In genomic region chr2:166563890-166564289, GRCm38 (mm10) we compare ENCODE assay signal across 8 mouse cellular contexts.
DNase-seq lines count a peak whose midpoint lies in the region; ATAC-seq and TF ChIP-seq lines count a peak whose summit lies in the region.

No protein-coding gene starts in this region.

- no peak overlapping the region for H3K27ac ChIP-seq in CH12.LX (ENCODE audit: insufficient read depth, low read depth)
- H3K27ac ChIP-seq in forebrain, embryonic 14.5 days (ENCODE audit: low read depth, low read length), result no peak overlapping the region
- no peak overlapping the region for H3K27ac ChIP-seq in neural tube, embryonic 15.5 days (replicated peaks)
- H3K27ac ChIP-seq in testis, adult 2 months (ENCODE audit: control insufficient read depth, insufficient read depth, low read depth, low read length), result no peak overlapping the region

- dilution Hi-C loops in CH12.LX (cut with MboI; ENCODE audit: extremely low pct_ligation_motif_present, extremely low pct_unique_long_range_greater_than_20kb, low sequenced_read_pairs), result no loop called here

- H3K79me2 ChIP-seq in CH12.LX (replicated peaks; ENCODE audit: control insufficient read depth, extremely low read depth, insufficient read depth, poor library complexity, severe bottlenecking), result no peaks in the 10 kb centered on the region

- H3K9me3 ChIP-seq in CH12.LX (replicated peaks; ENCODE audit: low read length), result no peaks in the 10 kb centered on the region
- no peaks in the 10 kb centered on the region for H3K9me3 ChIP-seq in forebrain, embryonic 14.5 days (replicated peaks; ENCODE audit: control insufficient read depth, low read length)
- H3K9me3 ChIP-seq in neural tube, embryonic 15.5 days (replicated peaks), result no peaks in the 10 kb centered on the region

- TF ChIP-seq POLR2A in CH12.LX (IDR thresholded peaks at IDR 0.05; ENCODE audit: low read depth, low read length), result no peak
- no peak for TF ChIP-seq POLR2A in testis, adult 2 months (IDR thresholded peaks at IDR 0.05; ENCODE audit: control insufficient read depth, low read depth, low read length)

- H3K4me1 ChIP-seq in CH12.LX (ENCODE audit: control insufficient read depth in 1 of 2, insufficient read depth in 2 of 2), result no peaks in the 10 kb centered on the region
- H3K4me1 ChIP-seq in forebrain, embryonic 14.5 days (ENCODE audit: control insufficient read depth, insufficient read depth, low read length), result no peaks in the 10 kb centered on the region
- peaks cover 17% of the 10 kb centered on the region for H3K4me1 ChIP-seq in neural tube, embryonic 15.5 days
- peaks cover 3% of the 10 kb centered on the region for H3K4me1 ChIP-seq in testis, adult 2 months (ENCODE audit: control insufficient read depth, insufficient read depth, low read length)

- intact Hi-C loops in heart, postnatal 14 days (cut with DNase I), result loop anchor here (1.0 to 10.0 kb wide), 5 partner anchors 123 to 779 kb away; partner anchors contain the start of gene Sulf2

- no peak for TF ChIP-seq EP300 in CH12.LX (IDR thresholded peaks at IDR 0.05; ENCODE audit: low read length)

- peak; percentile 78 for TF ChIP-seq RAD21 in CH12.LX (IDR thresholded peaks at IDR 0.05; ENCODE audit: low read depth, low read length)

- no peaks in the 10 kb centered on the region for H3K27me3 ChIP-seq in CH12.LX (replicated peaks)
- no peaks in the 10 kb centered on the region for H3K27me3 ChIP-seq in forebrain, embryonic 14.5 days (replicated peaks; ENCODE audit: control insufficient read depth, insufficient read depth, low read length)
- H3K27me3 ChIP-seq in neural tube, embryonic 15.5 days (replicated peaks), result 0 out of 2 replicates have a peak, but pooled peaks cover 4% of the 10 kb centered on the region
- H3K27me3 ChIP-seq in testis, adult 2 months (ENCODE audit: control insufficient read depth, insufficient read depth, low read length), result no peaks in the 10 kb centered on the region

- peak; percentile 75 for DNase-seq in CH12.LX (ENCODE audit: extremely low read depth)
- peak; percentile 80 for DNase-seq in c-Kit-positive CD71-positive TER-119-negative erythroid progenitor cells, embryonic 14.5 days (ENCODE audit: low read depth)
- peak; percentile 87 for DNase-seq in forebrain, embryonic 14.5 days (ENCODE audit: low spot score)
- DNase-seq in heart, postnatal 14 days, result peak; percentile 89 to 94
- DNase-seq in layer of hippocampus, adult 11-12 months (ENCODE audit: low spot score), result peak; percentile 87
- DNase-seq in lung, adult 18-20 months, result peak; percentile 69 to 80

- TF ChIP-seq CTCF in CH12.LX (conservative IDR thresholded peaks at IDR 0.05 in 1 of 2, IDR thresholded peaks at IDR 0.05 in 1 of 2; ENCODE audit: low read depth in 2 of 2, low read length in 2 of 2), result peak; percentile 48 to 84
- peak; percentile 91 for TF ChIP-seq CTCF in testis, adult 2 months (IDR thresholded peaks at IDR 0.05; ENCODE audit: control insufficient read depth, insufficient read depth, insufficient replicate concordance, low read depth, low read length)

- in situ Hi-C loops in CH12.LX (cut with MboI; ENCODE audit: low pct_ligation_motif_present, low pct_unique_long_range_greater_than_20kb, low sequenced_read_pairs), result loop anchor here (5.0 to 25.0 kb wide), 2 partner anchors 227 to 477 kb away; no protein-coding TSS in a partner anchor

- peak; percentile 51 for ATAC-seq in forebrain, embryonic 14.5 days
- ATAC-seq in neural tube, embryonic 15.5 days (ENCODE audit: low FRiP score), result peak; percentile 34; the same call in 1 of the 2 replicates

- no peak overlapping the region for H3K9ac ChIP-seq in CH12.LX (ENCODE audit: insufficient read depth, low read depth)
- no peak overlapping the region for H3K9ac ChIP-seq in forebrain, embryonic 14.5 days (ENCODE audit: low read length)
- H3K9ac ChIP-seq in neural tube, embryonic 15.5 days (replicated peaks), result no peak overlapping the region

- H3K4me2 ChIP-seq in CH12.LX (ENCODE audit: insufficient read depth, low read depth, poor library complexity, severe bottlenecking), result no peak overlapping the region
- no peak overlapping the region for H3K4me2 ChIP-seq in forebrain, embryonic 14.5 days (ENCODE audit: low read length)
- no peak overlapping the region for H3K4me2 ChIP-seq in neural tube, embryonic 15.5 days

- no peak overlapping the region for H3K4me3 ChIP-seq in CH12.LX (replicated peaks in 1 of 3; ENCODE audit: low read depth in 2 of 3, low read length in 2 of 3, poor library complexity in 1 of 3)
- no peak overlapping the region for H3K4me3 ChIP-seq in forebrain, embryonic 14.5 days (ENCODE audit: low read depth, low read length)
- no peak overlapping the region for H3K4me3 ChIP-seq in neural tube, embryonic 15.5 days (replicated peaks)
- H3K4me3 ChIP-seq in testis, adult 2 months (ENCODE audit: control insufficient read depth, low read depth, low read length), result no peak overlapping the region

- peaks cover 18 to 35% of the 10 kb centered on the region in 2 experiments for H3K36me3 ChIP-seq in CH12.LX (replicated peaks in 1 of 2; ENCODE audit: control insufficient read depth in 1 of 2, insufficient read depth in 1 of 2, low read length in 1 of 2)
- peaks cover 17% of the 10 kb centered on the region; the same call in 1 of the 2 replicates for H3K36me3 ChIP-seq in forebrain, embryonic 14.5 days (ENCODE audit: control insufficient read depth, insufficient read depth, low read length)
- peaks cover 9% of the 10 kb centered on the region; the same call in 1 of the 2 replicates for H3K36me3 ChIP-seq in neural tube, embryonic 15.5 days
- no peaks in the 10 kb centered on the region for H3K36me3 ChIP-seq in testis, adult 2 months (ENCODE audit: control insufficient read depth, insufficient read depth, low read length)

- WGBS in forebrain, embryonic 14.5 days, result 10% methylated on average over 5 of the region's 6 CpGs
- WGBS in neural tube, embryonic 15.5 days, result 19% methylated on average over 6 of the region's 6 CpGs

TF ChIP-seq in CH12.LX, 34 proteins besides CTCF, POLR2A, EP300 and RAD21:
- TF ChIP-seq GABPA (IDR thresholded peaks at IDR 0.05; ENCODE audit: insufficient replicate concordance, low read depth, low read length) (no peak), E2F4 (IDR thresholded peaks at IDR 0.05; ENCODE audit: insufficient replicate concordance, low read depth, low read length) (no peak), SMC3 (IDR thresholded peaks at IDR 0.05; ENCODE audit: low read depth, low read length) (peak; percentile 84), MXI1 (IDR thresholded peaks at IDR 0.05; ENCODE audit: low read depth, low read length) (peak; percentile 35; the same call in 1 of the 2 replicates), ELF1 (IDR thresholded peaks at IDR 0.05; ENCODE audit: low read depth, low read length) (no peak), ZKSCAN1 (IDR thresholded peaks at IDR 0.05; ENCODE audit: borderline replicate concordance, low read depth, low read length) (no peak), ZC3H11A (IDR thresholded peaks at IDR 0.05; ENCODE audit: low read depth, low read length) (peak; percentile 69), MAZ (IDR thresholded peaks at IDR 0.05; ENCODE audit: low read depth, low read length) (no peak), KAT2A (IDR thresholded peaks at IDR 0.05; ENCODE audit: insufficient replicate concordance, low read length) (no peak)
